Mouse (Mus musculus) adrenal gland, postnatal 4 days (tissue): ENCODE data around the gene Lmo7. TPM values are rescaled to one million over a fixed set of nuclear protein-coding genes. Genes with fewer than 3 reads are reported as not detected.

ENCODE experiments used
- DNase-seq, 2 experiments: peaks; one replicate each; pipeline ENCODE4 v3.0.0; 2021 to 2022; ENCODE audit warnings: low spot score in 2 of 2, mixed read lengths in 2 of 2
- total RNA-seq, 2 experiments: library from RNA; stranded (reverse); gene quantifications; 2 replicates each; pipeline ENCODE4 v1.2.3; 2021

Gene Lmo7
- total RNA-seq, 2 experiments from 2014 or later = 30.0 to 30.8 TPM

DNA sequence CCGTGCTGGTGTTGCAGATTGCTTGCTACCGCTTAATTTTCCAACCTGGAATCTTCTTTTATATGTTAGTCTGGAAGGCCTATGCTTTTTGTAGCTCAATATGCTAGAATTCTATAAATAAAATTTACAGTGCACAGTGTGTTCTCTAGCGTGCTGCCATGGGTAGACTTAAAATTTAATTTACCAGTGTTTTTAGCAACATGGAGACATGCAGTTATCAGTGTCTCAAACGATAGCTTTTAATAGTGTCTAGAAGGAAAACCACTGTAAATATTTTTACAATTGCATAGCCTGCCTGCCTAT is 201.6 kb downstream of the Lmo7 start:
- DNase-seq = no peak

DNA sequence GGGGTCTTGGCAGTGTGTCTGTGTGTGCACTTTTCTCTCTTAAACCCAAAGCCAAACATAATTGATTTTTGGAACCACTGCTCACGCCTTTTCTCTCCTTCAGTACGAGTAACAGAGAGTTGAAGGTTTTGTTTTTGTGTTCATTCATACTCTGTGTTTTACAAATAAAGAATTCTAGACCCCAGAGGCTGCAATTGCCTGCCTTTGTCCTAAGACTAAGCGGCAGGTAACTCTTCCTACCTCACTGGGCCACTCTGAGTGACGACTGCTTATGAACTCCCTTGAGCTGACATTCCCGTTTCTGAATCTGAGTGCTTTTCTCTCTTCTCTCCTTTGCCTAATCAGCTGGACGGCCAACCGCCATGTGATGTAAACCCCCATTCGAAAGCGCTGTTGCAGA is 203.8 kb downstream of the Lmo7 start:
- DNase-seq = no peak

DNA sequence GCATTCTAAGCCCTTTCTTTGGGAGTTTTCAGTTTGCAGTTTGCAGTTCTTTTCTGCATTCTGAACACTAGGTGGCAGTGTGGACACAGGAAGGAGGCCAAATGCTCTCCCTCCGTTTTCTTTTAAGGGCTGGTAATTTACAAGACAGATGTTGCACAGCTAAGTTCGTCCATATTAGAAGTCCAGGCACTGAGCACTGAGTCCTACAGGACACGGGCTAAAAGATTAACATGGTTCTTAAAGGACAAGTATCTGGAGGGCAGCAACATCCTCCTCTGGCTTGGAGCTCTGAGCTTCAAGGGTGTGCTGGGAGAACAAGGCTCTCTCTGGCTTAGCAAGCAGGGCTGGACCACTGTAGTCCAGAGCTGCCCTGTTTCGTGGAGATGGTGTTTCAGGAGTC is 213.2 kb downstream of the Lmo7 start:
- no peak for DNase-seq

DNA sequence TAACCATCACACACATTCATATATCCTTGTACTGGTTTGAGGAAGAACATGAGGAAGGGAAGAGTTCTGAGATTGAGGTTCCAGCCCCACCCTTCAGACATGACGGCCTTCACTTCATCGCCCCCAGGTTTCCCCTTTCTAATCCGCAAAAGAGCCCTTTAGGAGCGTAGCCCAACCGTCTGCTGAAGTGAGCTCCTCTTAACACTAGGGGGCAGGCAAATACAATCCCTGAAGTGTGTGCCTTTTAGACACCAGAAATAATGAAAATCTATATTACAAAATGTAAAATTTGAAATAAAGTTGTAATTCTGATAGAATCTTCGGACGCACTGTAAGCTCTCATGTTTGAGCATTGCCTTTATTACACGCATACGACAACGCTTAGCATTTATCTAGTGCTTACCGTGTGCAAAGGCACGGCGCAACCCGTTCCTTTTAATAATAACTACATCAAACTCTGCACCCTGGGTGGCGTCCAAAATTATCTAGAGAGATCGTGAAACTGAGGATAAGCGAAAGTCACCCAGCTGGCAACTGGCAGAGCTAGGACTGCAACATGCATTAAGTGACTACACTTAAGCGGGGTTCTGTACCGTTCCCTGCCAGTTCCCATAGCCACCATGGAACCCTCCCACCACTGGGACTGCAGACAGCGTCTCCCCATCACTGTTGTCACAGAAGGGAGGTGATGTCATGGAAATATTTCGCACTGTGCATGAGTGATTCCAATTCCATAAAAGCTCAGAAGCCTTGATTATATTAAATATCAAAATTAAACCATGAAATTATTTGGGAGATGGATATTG is 217.2 kb downstream of the Lmo7 start:
- no peak for DNase-seq

DNA sequence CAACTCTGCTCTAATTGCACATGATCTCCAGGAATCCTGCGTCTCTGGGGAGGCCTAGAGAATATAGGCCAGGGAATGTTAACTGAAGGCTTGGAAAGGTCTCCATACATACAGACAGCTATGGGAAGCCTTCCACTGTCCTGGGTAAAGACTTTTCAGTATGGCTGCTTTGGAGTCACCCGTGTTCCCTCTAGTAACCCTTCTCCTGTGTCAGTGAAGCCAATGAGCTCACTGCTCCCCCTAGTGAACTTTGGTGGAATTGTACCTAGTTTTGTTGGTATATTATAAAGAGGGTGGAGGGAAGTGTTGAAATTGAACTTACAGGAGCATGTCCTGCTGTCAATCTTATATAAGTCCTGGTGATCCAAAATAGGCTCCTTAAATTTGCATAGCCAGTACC is 219.4 kb downstream of the Lmo7 start:
- DNase-seq = no peak

DNA sequence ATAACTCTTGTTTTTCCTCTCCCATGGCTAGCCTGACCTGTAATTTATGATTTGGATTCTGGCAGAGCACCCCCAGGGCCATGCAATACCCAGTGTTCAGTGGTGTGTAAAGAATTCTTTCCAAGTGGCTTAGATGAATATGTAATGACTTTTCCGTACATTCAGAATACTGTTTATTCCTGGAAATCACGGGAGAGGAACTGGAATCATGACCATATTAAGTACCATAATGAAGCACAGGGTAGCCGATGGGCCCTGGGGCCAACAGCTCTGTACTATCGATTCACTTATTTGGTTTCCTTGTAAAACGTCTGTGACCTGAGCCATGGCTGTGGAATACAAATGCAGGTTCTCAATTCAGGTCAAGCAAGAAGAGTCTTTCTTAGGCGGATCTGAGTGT is 221.3 kb downstream of the Lmo7 start:
- DNase-seq = no peak

DNA sequence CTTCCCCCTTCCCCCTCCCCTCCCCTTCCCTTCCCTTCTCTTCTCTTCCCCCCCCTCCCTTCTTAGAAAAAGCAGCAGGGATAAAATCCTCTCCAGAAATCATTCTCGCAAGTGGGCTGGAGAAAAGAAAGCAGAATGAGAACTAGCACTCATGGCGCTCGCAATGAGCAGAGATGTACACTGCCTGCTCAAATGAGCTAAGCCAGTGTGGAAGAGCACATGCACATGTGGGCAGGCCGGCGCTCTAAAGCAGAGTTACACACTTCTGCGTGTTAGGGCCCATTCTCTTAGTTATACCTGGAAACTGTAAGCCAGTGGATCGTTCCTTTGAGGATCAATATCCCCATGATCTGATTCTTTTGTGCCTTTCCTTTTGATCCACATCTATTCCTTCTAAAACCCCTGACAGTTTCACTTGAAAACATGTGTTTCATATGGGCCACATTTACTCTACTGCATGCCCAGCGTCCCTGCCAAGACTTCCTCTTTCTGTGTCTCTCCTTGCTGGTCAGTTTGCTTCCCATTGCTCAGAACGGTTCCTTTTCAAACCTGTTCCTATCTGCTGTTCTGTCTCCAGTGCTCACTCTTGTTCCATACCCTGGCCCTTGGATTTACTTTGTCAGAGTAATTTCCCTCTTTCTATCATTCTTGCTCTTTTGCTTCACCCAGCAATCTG is 224.2 kb downstream of the Lmo7 start:
- DNase-seq = no peak

DNA sequence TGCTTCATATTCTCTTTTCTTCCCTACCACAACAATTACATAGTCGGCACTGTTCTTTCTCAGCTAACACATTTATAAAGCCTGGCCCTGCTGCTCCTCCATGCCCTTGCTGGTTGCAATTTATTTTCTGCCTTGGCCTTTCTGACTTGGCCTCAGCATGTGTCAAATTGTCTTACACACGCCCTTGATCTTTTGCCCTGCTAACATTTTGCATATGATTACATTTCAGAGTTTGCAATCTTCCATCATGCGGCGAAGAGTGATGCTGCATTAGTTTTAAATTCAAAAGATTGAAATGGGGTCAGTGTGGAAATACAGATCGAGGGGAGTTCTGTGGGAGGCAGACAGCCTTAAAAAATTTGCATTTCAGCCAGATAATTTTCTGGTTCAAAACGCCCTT is 234.6 kb downstream of the Lmo7 start:
- DNase-seq = no peak

DNA sequence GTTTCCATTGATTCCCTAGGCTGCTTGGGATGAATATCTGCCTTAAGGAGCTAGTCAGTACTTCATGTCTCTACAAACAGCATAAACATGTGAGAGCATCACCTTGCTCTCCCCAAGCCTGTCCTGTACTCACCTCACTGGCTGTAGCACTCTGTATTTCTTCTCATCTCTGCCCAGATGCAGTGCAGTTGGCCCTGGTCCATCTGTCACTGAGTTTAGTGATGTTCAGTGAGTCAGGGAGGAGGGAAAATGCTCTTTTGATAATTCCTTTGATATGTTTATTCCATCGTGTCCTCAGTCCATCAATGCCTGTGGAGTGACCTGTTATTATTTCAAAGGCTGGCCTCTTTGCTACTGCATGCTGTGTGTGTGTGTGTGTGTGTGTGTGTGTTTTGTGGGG is 235.2 kb downstream of the Lmo7 start:
- no peak for DNase-seq

DNA sequence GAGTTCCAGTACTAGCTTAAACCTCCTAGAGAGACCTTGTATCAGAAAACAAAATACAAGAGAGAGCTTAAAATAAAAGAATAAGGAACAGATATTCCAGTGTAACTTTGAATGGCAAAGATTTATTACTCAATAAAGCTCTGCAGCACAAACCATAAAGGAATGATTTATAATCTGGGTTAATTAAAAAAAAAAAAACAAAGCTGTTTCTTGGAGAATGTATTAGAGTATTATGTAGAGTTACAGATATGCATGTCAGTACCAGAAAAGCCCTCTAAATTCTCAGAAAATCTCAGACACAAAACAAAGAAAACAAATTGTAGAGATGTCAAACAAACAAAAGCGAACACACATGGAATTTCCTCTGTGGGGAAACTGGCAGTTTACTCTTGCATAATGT is 243.0 kb downstream of the Lmo7 start:
- DNase-seq = no peak

DNA sequence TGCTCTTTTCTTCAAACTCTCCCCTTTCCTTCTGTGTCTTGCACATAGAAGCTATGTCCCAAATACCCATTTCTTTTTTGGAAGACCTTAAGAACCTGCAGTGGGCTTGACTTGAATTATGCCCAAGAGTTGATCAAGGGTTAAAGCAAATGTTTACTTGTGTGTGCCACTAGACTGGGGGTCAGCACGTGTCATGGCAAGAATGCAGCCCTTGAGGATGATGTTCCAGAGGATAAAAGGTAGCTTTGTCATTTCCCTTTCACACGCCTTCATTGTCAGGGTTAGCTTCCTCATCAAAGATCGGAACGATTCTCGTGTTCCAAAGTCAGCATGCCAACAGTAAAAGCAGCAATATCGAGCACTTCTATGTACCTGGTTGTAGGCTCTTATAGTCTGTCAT is 243.4 kb downstream of the Lmo7 start:
- DNase-seq = no peak

DNA sequence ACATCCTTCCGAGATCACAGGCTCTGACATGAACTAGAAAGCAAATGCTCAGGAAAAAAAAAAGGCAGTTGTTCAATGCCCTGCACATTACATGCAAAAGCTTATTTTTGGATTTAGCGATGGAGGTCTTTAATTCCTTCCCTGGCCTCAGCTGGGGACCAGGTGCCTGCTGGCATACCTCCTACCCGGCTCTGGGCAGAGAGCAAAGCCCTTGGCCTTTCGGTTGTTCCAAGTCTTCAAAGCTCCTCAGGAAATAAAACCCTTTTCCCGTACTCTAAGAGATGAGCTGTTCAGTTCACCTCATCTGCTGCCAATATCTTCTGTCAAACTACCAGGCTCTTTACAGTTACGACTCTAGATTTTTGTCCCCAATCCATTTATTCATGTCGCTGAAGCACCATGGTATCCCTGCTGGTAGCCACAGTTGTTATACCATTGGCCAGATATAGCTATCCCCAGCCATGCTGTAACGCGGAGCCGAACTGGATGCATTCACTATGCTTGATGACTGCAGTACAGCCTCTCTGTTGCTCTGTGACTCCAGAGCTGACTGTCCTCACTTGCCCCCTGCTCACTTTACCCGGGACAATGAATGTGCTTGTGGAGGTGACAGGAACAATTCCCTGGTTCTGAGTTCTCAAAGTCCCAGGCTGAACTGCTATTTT is 246.4 kb downstream of the Lmo7 start:
- no peak for DNase-seq

Other genes starting within 250 kb of the Lmo7 start
- gene Tbc1d4, start 120.8 kb upstream of the Lmo7 start, total RNA-seq = 10 to 100 TPM; 63.4 to 65.0 TPM
- 10 to 100 TPM; 69.8 to 70.0 TPM for gene Commd6, start 89.3 kb upstream of the Lmo7 start, total RNA-seq
- 10 to 100 TPM; 37.4 to 37.6 TPM for gene Uchl3, start 76.0 kb upstream of the Lmo7 start, total RNA-seq
- 1 to 10 TPM; 2.5 to 3.2 TPM for gene Gm9922, start 143 bp upstream of the Lmo7 start, total RNA-seq